7 mouse cellular contexts compared by ENCODE assay signal in the genomic region with DNA sequence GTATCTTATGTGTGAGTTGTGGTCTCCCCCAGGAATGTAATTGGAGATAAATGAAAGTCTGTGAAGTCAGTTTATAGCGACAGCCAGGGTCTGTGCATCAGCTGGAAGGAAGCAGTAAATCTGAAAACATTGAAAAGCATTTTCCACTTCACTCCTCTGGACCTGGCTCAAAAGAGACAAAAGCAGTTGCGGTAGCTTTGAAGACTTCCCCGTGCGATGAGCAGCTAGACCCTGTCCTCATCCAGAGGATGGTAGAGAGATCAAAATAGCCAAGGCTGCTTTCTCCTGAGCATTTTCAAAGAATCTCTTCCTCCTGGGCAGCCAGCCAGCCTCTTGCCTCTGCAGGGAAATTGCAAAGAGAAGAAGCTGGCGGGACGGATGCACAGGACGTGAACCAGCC.
DNase-seq lines count a peak whose midpoint lies in the region; ATAC-seq and TF ChIP-seq lines count a peak whose summit lies in the region.

No protein-coding gene starts in this region.

- no peaks in the 10 kb centered on the region for H3K9me3 ChIP-seq in hindbrain, embryonic 16.5 days (ENCODE audit: control insufficient read depth, low read length)
- no peaks in the 10 kb centered on the region for H3K9me3 ChIP-seq in midbrain, embryonic 10.5 days (replicated peaks)

- WGBS in hindbrain, embryonic 16.5 days: 26% methylated on average over 7 of the region's 7 CpGs
- 58% methylated on average over 7 of the region's 7 CpGs for WGBS in midbrain, embryonic 10.5 days

- peaks cover 8% of the 10 kb centered on the region for H3K4me1 ChIP-seq in hindbrain, embryonic 16.5 days (ENCODE audit: control insufficient read depth, insufficient read depth, low read depth, low read length)
- peaks cover 44% of the 10 kb centered on the region for H3K4me1 ChIP-seq in midbrain, embryonic 10.5 days

- no peak for TF ChIP-seq CTCF in brain, embryonic 14.5 days (IDR thresholded peaks at IDR 0.05; ENCODE audit: borderline replicate concordance, extremely low read depth, insufficient read depth, insufficient read length)

- peak overlapping the region; percentile 50 for H3K27ac ChIP-seq in hindbrain, embryonic 16.5 days (ENCODE audit: low read depth, low read length)
- peak overlapping the region; percentile 75 for H3K27ac ChIP-seq in midbrain, embryonic 10.5 days (replicated peaks)

- no peak for TF ChIP-seq POLR2A in brain, embryonic 14.5 days (IDR thresholded peaks at IDR 0.05; ENCODE audit: borderline replicate concordance, extremely low read depth, insufficient read depth, insufficient read length, poor library complexity, severe bottlenecking)

- H3K36me3 ChIP-seq in hindbrain, embryonic 16.5 days (ENCODE audit: control insufficient read depth, insufficient read depth, low read length): no peaks in the 10 kb centered on the region
- H3K36me3 ChIP-seq in midbrain, embryonic 10.5 days: no peaks in the 10 kb centered on the region

- H3K4me2 ChIP-seq in hindbrain, embryonic 16.5 days (ENCODE audit: low read length): 0 out of 2 replicates have a peak overlapping the region, but pooled peaks have one; percentile 2

- H3K4me3 ChIP-seq in hindbrain, embryonic 16.5 days (ENCODE audit: low read length): no peak overlapping the region
- no peak overlapping the region for H3K4me3 ChIP-seq in midbrain, embryonic 10.5 days

- DNase-seq in brain, embryonic 14.5 days (ENCODE audit: low read depth): peak; percentile 82
- DNase-seq in cerebellum, adult 11 months: peak; percentile 41
- DNase-seq in midbrain, embryonic 10.5 days (ENCODE audit: low spot score): no peak
- DNase-seq in urinary bladder, adult 18-20 months (ENCODE audit: low spot score in 2 of 2): no peak

- peak; percentile 53 for ATAC-seq in hindbrain, embryonic 16.5 days
- no peak for ATAC-seq in megakaryocyte progenitor cell, adult 5-6 weeks (replicated peaks; ENCODE audit: poor library complexity)
- ATAC-seq in megakaryocyte-erythroid progenitor cell, adult 5-6 weeks (replicated peaks; ENCODE audit: low FRiP score, low TSS enrichment, poor library complexity, severe bottlenecking): no peak

- H3K27me3 ChIP-seq in hindbrain, embryonic 16.5 days (replicated peaks; ENCODE audit: control insufficient read depth, insufficient read depth, low read length): no peaks in the 10 kb centered on the region
- H3K27me3 ChIP-seq in midbrain, embryonic 10.5 days (ENCODE audit: low read depth, poor library complexity, severe bottlenecking): no peaks in the 10 kb centered on the region

- no peak overlapping the region for H3K9ac ChIP-seq in hindbrain, embryonic 16.5 days (ENCODE audit: low read depth, low read length)

Comparison
In these comparisons a context has a peak if more than half of its experiments do, and no peak if none do; other contexts are left out.
1. DNase-seq: peak in brain, embryonic 14.5 days (single experiment) and cerebellum, adult 11 months (single experiment); none in midbrain, embryonic 10.5 days (single experiment) and urinary bladder, adult 18-20 months (0 of 2).